ENCODE assay signal across 13 mouse cellular contexts in genomic region chr2:146533118-146533949, GRCm38 (mm10). TPM values are rescaled to one million over a fixed set of nuclear protein-coding genes. Genes with fewer than 3 reads are reported as not detected.
A peak's percentile ranks its signal among the peaks of the same experiment; 100 is the strongest.
DNase-seq lines count a peak whose midpoint lies in the region; ATAC-seq and TF ChIP-seq lines count a peak whose summit lies in the region.
"Had no signal": no experiment of that assay in that cellular context is flagged by ENCODE, and none has a peak within 500 bp of the region (broad histone marks: within the 10 kb centered on the region; RNA-seq: fewer than 3 reads in every experiment).

No protein-coding gene starts in this region.

- TF ChIP-seq POLR2A in kidney, adult 2 months (IDR thresholded peaks at IDR 0.05; ENCODE audit: low read depth, low read length), result no peak

- no peak overlapping the region for H3K4me3 ChIP-seq in kidney, adult 2 months (ENCODE audit: insufficient read depth, low read depth, low read length)
- H3K4me3 ChIP-seq in midbrain, embryonic 14.5 days (replicated peaks; ENCODE audit: low read depth, low read length), result no peak overlapping the region
- H3K4me3 ChIP-seq: embryonic facial prominence, embryonic 13.5 days; neural tube, embryonic 13.5 days had no signal

- WGBS in kidney, adult 2 months, result 71% methylated on average over 8 of the region's 8 CpGs
- WGBS in midbrain, embryonic 14.5 days, result 76% methylated on average over 8 of the region's 8 CpGs

- H3K27ac ChIP-seq in kidney, adult 2 months (ENCODE audit: insufficient read depth, low read depth, low read length), result no peak overlapping the region
- H3K27ac ChIP-seq in midbrain, embryonic 14.5 days (replicated peaks; ENCODE audit: low read depth, low read length), result no peak overlapping the region
- H3K27ac ChIP-seq: embryonic facial prominence, embryonic 13.5 days; neural tube, embryonic 13.5 days had no signal

- intact Hi-C loops in heart, postnatal 10 days (cut with DNase I), result loop anchor here (5.0 kb wide), 1 partner anchor 79 kb away; no protein-coding TSS in a partner anchor

- no peak overlapping the region for H3K9ac ChIP-seq in midbrain, embryonic 14.5 days (replicated peaks; ENCODE audit: low read length)
- H3K9ac ChIP-seq: embryonic facial prominence, embryonic 13.5 days; neural tube, embryonic 13.5 days had no signal

- peak; percentile 54 for DNase-seq in 3T3-L1 (ENCODE audit: low read depth, low spot score)
- peak; percentile 52 for DNase-seq in Muller cell, postnatal 12 days (ENCODE audit: inconsistent ontology term)
- peak; percentile 21 to 37 for DNase-seq in heart, postnatal 10 days
- peak; percentile 40 for DNase-seq in lung, postnatal 36 days
- DNase-seq in kidney, adult 2 months, result no peak
- DNase-seq in midbrain, embryonic 14.5 days, result no peak
- DNase-seq in frontal cortex, postnatal 10 days (ENCODE audit: low spot score in 2 of 2), result no peak
- no peak for DNase-seq in urinary bladder, postnatal 14 days (ENCODE audit: low spot score)
- DNase-seq: cerebellum, adult 11 months; kidney, postnatal 25 days; thymus, adult 18-20 months had no signal

- no peak for ATAC-seq in midbrain, embryonic 14.5 days (ENCODE audit: low FRiP score, low TSS enrichment)

- peaks cover 5% of the 10 kb centered on the region; the same call in 1 of the 2 replicates for H3K4me1 ChIP-seq in kidney, adult 2 months (ENCODE audit: control insufficient read depth, insufficient read depth, low read length)
- H3K4me1 ChIP-seq in midbrain, embryonic 14.5 days (ENCODE audit: control insufficient read depth, insufficient read depth, low read length), result no peaks in the 10 kb centered on the region
- H3K4me1 ChIP-seq: embryonic facial prominence, embryonic 13.5 days; neural tube, embryonic 13.5 days had no signal

- no peaks in the 10 kb centered on the region for H3K9me3 ChIP-seq in midbrain, embryonic 14.5 days (ENCODE audit: control insufficient read depth, low read length)
- H3K9me3 ChIP-seq: embryonic facial prominence, embryonic 13.5 days; neural tube, embryonic 13.5 days had no signal

- no peak for TF ChIP-seq CTCF in kidney, adult 2 months (conservative IDR thresholded peaks at IDR 0.05; ENCODE audit: insufficient read depth, insufficient read length, low read depth, low read length)

- no peak overlapping the region for H3K4me2 ChIP-seq in midbrain, embryonic 14.5 days (ENCODE audit: low read length)
- H3K4me2 ChIP-seq: embryonic facial prominence, embryonic 13.5 days; neural tube, embryonic 13.5 days had no signal

- no peaks in the 10 kb centered on the region for H3K36me3 ChIP-seq in kidney, adult 2 months (ENCODE audit: control insufficient read depth, insufficient read depth, low read length)
- H3K36me3 ChIP-seq in midbrain, embryonic 14.5 days (ENCODE audit: control insufficient read depth, insufficient read depth, low read length), result no peaks in the 10 kb centered on the region
- H3K36me3 ChIP-seq: embryonic facial prominence, embryonic 13.5 days; neural tube, embryonic 13.5 days had no signal

- no peaks in the 10 kb centered on the region for H3K27me3 ChIP-seq in kidney, adult 2 months (replicated peaks; ENCODE audit: control insufficient read depth, insufficient read depth, low read length)
- no peaks in the 10 kb centered on the region for H3K27me3 ChIP-seq in midbrain, embryonic 14.5 days (ENCODE audit: control insufficient read depth, insufficient read depth, low read length)
- H3K27me3 ChIP-seq: embryonic facial prominence, embryonic 13.5 days; neural tube, embryonic 13.5 days had no signal

RNA-seq across cellular contexts. Expression of gene Ralgapa2, which starts 21.2 kb away (rescaled TPM):
- 10 to 100 TPM; 32.1 to 32.7 TPM for total RNA-seq in heart, postnatal 10 days (2021)
- polyA plus RNA-seq in kidney, adult 2 months (2012; rRNA removed), result 14.7 and 15.8 TPM in 2 replicates
- 14.6 and 14.9 TPM in 2 replicates for polyA plus RNA-seq in midbrain, embryonic 14.5 days (2014; fragmentation: Nextera tagmentation; extraction: Ambion mirVana)

Comparison
In these comparisons a context has a peak if more than half of its experiments do, and no peak if none do; other contexts are left out.
1. DNase-seq: peak in 3T3-L1 (single experiment), Muller cell, postnatal 12 days (single experiment), heart, postnatal 10 days (2 of 2) and lung, postnatal 36 days (single experiment); none in kidney, adult 2 months (single experiment), midbrain, embryonic 14.5 days (single experiment), frontal cortex, postnatal 10 days (0 of 2) and urinary bladder, postnatal 14 days (single experiment).